Mouse (Mus musculus): Measurements from ENCODE around the gene Gale. TPM values are rescaled to one million over a fixed set of nuclear protein-coding genes. Genes with fewer than 3 reads are reported as not detected.
A peak's percentile ranks its signal among the peaks of the same experiment; 100 is the strongest.

The Gale gene
- total RNA-seq, 2 experiments from 2014 or later, result 0.47 TPM; not detected in 1

DNA sequence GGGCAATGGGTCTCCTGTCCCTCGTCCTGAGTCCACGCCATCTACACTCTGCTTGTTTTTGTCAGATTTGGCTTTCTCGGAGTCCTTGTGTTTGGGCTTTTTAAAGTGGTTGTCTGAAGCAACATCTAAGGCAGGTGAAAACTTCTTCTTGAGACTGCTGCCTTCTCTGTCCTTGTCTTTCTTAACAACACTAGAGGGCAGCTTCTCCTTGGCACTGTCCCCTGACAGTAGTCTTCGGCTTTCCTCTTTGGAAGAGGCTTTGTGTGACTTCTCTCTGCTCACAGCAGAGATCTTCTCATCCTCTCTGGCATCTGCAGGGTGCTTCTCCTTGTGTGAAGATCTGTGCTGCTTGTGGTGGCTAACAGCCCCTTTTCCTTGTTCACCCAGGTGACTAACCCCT lies 47.1 kb downstream of the Gale start:
- intact Hi-C loops (cut with DNase I), result no loop called here
- TF ChIP-seq CTCF (IDR thresholded peaks at IDR 0.05), result peak; percentile 34
- Histone ChIP-seq H3K27ac (no peak overlapping the region), H3K4me3 (no peak overlapping the region)
- DNase-seq, result no peak

GRCm38 (mm10) chr4:136016059-136016602 lies 52.6 kb downstream of the Gale start:
- intact Hi-C loops (cut with DNase I), result no loop called here
- Histone ChIP-seq H3K27ac (no peak overlapping the region), H3K4me3 (no peak overlapping the region)
- DNase-seq, result no peak
- no peak for TF ChIP-seq CTCF (IDR thresholded peaks at IDR 0.05)

Other genes starting within 250 kb of the Gale start
- gene Il22ra1, start 235.6 kb upstream of the Gale start, total RNA-seq (2021), result not detected
- gene Myom3, start 204.0 kb upstream of the Gale start, total RNA-seq (2021), result 100 to 1,000 TPM in 1 of 2 experiments, 10 to 100 TPM in 1; 31.1 to 100 TPM
- gene Srsf10, start 108.0 kb upstream of the Gale start, total RNA-seq (2021), result 10 to 100 TPM; 27.2 to 30.6 TPM
- gene Pnrc2, start 89.9 kb upstream of the Gale start, total RNA-seq (2021), result 10 to 100 TPM; 36.7 to 44.8 TPM
- gene Cnr2, start 68.3 kb upstream of the Gale start, total RNA-seq (2021), result under 1 TPM; 0.10 to 0.11 TPM
- 10 to 100 TPM; 17.0 to 23.0 TPM for gene Fuca1, start 43.0 kb upstream of the Gale start, total RNA-seq (2021)
- 10 to 100 TPM; 31.7 to 43.4 TPM for gene Hmgcl, start 17.3 kb upstream of the Gale start, total RNA-seq (2021)
- gene Lypla2, start 8.9 kb downstream of the Gale start, total RNA-seq (2021), result 10 to 100 TPM; 25.6 to 30.4 TPM
- 10 to 100 TPM; 23.3 to 28.5 TPM for gene Pithd1, start 23.5 kb downstream of the Gale start, total RNA-seq (2021)
- 10 to 100 TPM; 58.9 to 63.4 TPM for gene Eloa, start 58.0 kb downstream of the Gale start, total RNA-seq (2021)
- 100 to 1,000 TPM; 215 to 256 TPM for gene Rpl11, start 89.7 kb downstream of the Gale start, total RNA-seq (2021)
- gene Id3, start 179.8 kb downstream of the Gale start, total RNA-seq (2021), result 10 to 100 TPM; 11.3 to 21.9 TPM
- gene E2f2, start 208.7 kb downstream of the Gale start, total RNA-seq (2021), result 1 to 10 TPM in 1 of 2 experiments, under 1 TPM in 1; 0.48 to 1.1 TPM
- 1 to 10 TPM; 1.5 to 2.5 TPM for gene Asap3, start 242.6 kb downstream of the Gale start, total RNA-seq (2021)

Data from gastrocnemius, adult 2 months (tissue).